Mouse (Mus musculus) liver, adult 2 months (tissue): ENCODE data around the gene Xrcc3. TPM values are rescaled to one million over a fixed set of nuclear protein-coding genes. Genes with fewer than 3 reads are reported as not detected.

Experiments
- DNase-seq: peaks from one replicate; pipeline ENCODE4 v3.0.0-alpha.2; 2011; ENCODE audit warnings: low read depth, low spot score; ENCODE audit errors: extremely low read depth
- H3K27ac ChIP-seq: fragments of 200-500 bp; replicated peaks from 2 replicates; pipeline ENCODE4 v1.5.1; 2012; ENCODE audit warnings: low read depth, mild to moderate bottlenecking, control low read depth, inconsistent platforms, low read length; ENCODE audit not compliant: insufficient read depth
- H3K27me3 ChIP-seq: fragments of 200-500 bp; 2 replicates; pipeline ENCODE4 v1.6.1; 2012; ENCODE audit warnings: mild to moderate bottlenecking, moderate library complexity, low read length, inconsistent platforms; ENCODE audit not compliant: control insufficient read depth, insufficient read depth
- H3K36me3 ChIP-seq: fragments of 200-500 bp; 2 replicates; pipeline ENCODE4 v1.6.1; 2012; ENCODE audit warnings: low read length, inconsistent platforms; ENCODE audit not compliant: control insufficient read depth, insufficient read depth
- H3K4me1 ChIP-seq: fragments of 200-500 bp; 2 replicates; pipeline ENCODE4 v1.6.1; 2011; ENCODE audit warnings: low read length; ENCODE audit not compliant: control insufficient read depth, insufficient read depth
- H3K4me3 ChIP-seq: fragments of 200-500 bp; 2 replicates; pipeline ENCODE4 v1.5.1; 2011; ENCODE audit warnings: low read depth, mild to moderate bottlenecking, control low read depth, low read length, moderate library complexity; ENCODE audit not compliant: insufficient read depth
- H3K79me2 ChIP-seq: fragments of 200-500 bp; 2 replicates; pipeline ENCODE4 v1.6.1; 2012; ENCODE audit warnings: inconsistent platforms, mild to moderate bottlenecking, low read length, moderate library complexity; ENCODE audit not compliant: control insufficient read depth, insufficient read depth
- H3K9ac ChIP-seq: fragments of 200-500 bp; 2 replicates; pipeline ENCODE4 v1.6.1; 2012; ENCODE audit warnings: low read depth, mild to moderate bottlenecking, control low read depth, inconsistent platforms, low read length
- CTCF ChIP-seq: fragments of 200-500 bp; IDR thresholded peaks from 2 replicates; pipeline ENCODE4 v1.5.1; 2011; ENCODE audit warnings: low read depth, low read length, control low read depth
- POLR2A ChIP-seq: fragments of 200-500 bp; IDR thresholded peaks from 2 replicates; pipeline ENCODE4 v1.6.1; 2011; ENCODE audit warnings: low read length, control low read depth; ENCODE audit not compliant: insufficient read depth; ENCODE audit errors: extremely low read depth
- whole genome bisulfite sequencing: fragments of 180-500 bp; shearing (Covaris S2); methylation state at CpG from one replicate; pipeline ENCODE4 v1.1.7; 2018; 5-methylcytosine and 5-hydroxymethylcytosine counted together
- polyA plus RNA-seq: library from polyadenylated mRNA; depleted of rRNA; stranded (reverse); fragments of >200 nt; gene quantifications from 2 replicates; pipeline ENCODE4 v1.2.3, GENCODE M21; 2012
- total RNA-seq: library from RNA; depleted of rRNA; stranded (reverse); fragments of >200 nt; gene quantifications from 2 replicates; pipeline ENCODE4 v1.2.3, GENCODE M21; 2014

Gene Xrcc3
- total and polyA plus RNA-seq, 2 experiments, result 1.1 to 4.4 TPM

DNA sequence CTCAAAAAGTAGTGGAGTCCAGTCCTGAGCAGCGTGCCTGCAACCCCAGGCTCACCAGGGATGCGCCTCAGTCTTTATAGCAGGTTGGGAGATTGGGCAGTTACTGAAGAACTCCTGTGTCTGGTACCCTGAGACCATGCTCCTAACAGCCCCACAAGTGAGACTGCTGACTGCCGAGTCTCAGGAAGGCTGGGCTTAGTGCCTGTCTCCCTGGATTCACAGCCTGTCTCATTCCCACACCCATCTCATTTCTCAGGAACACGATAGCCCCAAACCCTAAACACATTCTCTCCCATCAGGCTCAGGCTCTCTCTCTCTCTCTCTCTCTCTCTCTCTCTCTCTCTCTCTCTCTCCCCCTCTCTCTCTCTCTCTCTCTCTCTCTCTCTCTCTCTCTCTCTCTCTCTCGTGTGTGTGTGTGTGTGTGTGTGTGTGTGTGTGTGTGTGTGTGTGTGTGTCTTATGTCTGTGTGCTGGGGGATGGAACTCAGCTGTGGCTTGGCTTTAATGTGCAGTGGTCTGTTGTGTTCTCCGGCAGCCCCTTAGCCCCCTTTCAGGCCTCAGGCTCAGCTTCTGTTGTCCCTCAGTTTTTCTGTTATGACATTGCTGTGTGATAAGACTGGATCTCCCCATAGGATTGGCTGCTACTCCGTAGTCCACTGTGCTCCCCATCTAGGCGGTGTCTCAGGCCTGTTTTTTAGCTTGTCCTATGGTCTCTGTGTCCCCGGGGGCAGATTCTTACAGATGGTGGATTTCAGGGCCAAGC is 43.7 kb downstream of the Xrcc3 start:
- DNase-seq, result no peak
- Histone ChIP-seq H3K4me3 (no peak overlapping the region), H3K9ac (no peak overlapping the region), H3K4me1 (peaks cover 3% of the 10 kb centered on the region; the same call in 1 of the 2 replicates), H3K79me2 (peaks cover 25% of the 10 kb centered on the region; the same call in 1 of the 2 replicates), H3K27ac (no peak overlapping the region), H3K27me3 (no peaks in the 10 kb centered on the region), H3K36me3 (peaks cover 9% of the 10 kb centered on the region; the same call in 1 of the 2 replicates)
- TF ChIP-seq POLR2A, result no peak
- TF ChIP-seq CTCF, result no peak
- 82% methylated on average over 8 of the region's 9 CpGs for WGBS

DNA sequence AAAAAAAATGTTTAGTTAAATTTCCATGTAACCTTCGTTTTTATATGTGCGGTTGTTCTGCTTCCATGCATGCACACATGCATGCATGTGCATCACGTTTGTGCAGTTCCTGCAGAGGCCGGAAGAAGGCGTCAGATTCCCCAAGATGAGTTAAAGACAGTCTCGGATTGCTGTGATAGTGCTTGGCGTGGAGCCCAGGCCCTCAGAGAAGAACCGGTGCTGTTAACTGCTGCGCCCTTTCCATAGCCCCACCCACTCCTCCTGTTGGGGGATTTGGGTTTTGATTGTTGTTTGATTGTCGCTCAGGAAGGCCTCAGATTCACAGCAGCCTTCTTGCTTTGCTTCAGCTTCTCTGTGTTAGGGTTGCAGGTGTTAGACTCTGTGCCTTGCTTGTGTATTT is 44.4 kb downstream of the Xrcc3 start:
- TF ChIP-seq POLR2A (no peak), CTCF (peak; percentile 30; the same call in 1 of the 2 replicates)
- Histone ChIP-seq H3K27ac (no peak overlapping the region), H3K79me2 (peaks cover 28% of the 10 kb centered on the region), H3K27me3 (no peaks in the 10 kb centered on the region), H3K4me3 (no peak overlapping the region), H3K36me3 (peaks cover 9% of the 10 kb centered on the region; the same call in 1 of the 2 replicates), H3K9ac (no peak overlapping the region), H3K4me1 (peaks cover 3% of the 10 kb centered on the region; the same call in 1 of the 2 replicates)
- WGBS, result 67% methylated on average over 10 of the region's 10 CpGs
- no peak for DNase-seq

DNA sequence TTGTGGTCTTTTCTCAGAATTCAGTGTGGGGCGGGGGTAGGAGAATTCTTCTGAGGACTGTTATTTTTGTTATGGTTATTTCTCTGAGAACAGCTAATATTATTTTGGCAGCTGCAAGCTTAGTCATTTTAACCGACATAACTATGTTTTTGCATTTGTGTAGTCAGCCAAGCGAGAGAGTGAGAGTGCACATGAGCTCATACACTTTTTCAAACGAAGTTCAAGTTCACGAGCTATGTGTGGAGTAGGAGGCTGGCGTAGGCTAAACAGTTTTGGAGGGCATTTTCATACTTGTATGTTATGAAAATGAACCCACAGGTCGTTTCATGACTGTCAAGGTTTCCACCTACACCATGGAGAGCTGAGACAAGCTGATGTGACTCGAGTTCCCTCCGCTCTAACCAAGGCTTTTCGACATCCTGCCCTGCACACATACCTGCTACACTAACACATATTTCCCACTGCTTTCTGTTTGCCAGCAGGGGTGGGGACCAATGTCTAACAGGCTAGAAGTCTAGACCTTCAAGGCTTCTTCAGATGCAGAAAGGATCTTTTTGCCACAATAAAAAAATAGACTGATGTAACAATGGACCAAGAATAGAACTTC is 45.2 kb downstream of the Xrcc3 start:
- TF ChIP-seq CTCF, result no peak
- TF ChIP-seq POLR2A, result no peak
- Histone ChIP-seq H3K27ac (no peak overlapping the region), H3K4me3 (no peak overlapping the region), H3K79me2 (peaks cover 34% of the 10 kb centered on the region), H3K36me3 (peaks cover 9% of the 10 kb centered on the region; the same call in 1 of the 2 replicates), H3K9ac (no peak overlapping the region), H3K4me1 (peaks cover 3% of the 10 kb centered on the region; the same call in 1 of the 2 replicates), H3K27me3 (no peaks in the 10 kb centered on the region)
- WGBS, result 93% methylated on average over 10 of the region's 10 CpGs
- no peak for DNase-seq

DNA sequence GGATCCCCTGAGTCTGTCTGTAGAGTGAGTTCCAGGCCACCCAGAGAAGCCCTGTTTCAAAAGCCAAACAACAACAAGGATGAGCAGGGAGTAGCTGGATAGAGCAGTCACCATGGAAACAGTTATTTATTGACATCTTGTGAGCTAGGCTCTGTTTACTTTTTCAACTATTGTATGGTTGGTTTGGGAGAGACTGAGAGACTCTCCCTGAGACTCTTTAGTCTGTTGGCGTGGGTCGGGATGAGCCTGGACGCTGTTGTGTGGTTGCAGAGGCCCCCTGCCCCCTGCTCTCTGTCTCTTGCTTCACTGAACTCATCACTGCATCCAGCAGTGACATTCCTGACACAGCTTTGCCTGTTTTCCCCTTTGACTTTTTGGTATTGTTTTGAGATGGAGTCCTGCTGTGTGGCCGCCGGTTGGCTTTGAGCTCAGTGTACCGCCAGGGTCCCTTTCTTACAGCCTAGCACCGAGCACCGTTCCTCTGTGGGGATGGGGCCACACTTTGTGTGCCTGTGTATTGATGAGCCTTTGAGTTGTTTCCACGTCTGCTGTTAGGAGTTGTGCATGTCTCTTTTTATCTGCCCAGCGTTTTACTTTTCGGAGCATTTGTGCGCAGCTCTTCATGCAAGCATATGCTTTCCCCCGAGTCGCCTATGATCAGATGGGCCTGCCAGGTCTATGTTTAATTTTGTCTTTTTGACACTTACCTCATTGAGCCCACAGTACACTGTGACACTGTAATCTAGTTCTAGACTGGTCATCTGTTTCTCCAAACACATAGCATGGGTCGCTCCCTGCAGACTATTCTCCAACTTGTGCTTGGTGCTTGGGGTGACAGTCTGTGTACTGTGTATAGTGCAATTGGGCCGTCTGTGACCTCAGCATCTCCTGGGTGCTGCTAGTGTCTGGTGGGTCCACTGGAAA is 47.1 kb downstream of the Xrcc3 start:
- no peak overlapping the region for H3K9ac ChIP-seq
- peaks cover 53% of the 10 kb centered on the region for H3K79me2 ChIP-seq
- TF ChIP-seq POLR2A (no peak), CTCF (no peak)
- H3K4me1 ChIP-seq, result peaks cover 3% of the 10 kb centered on the region; the same call in 1 of the 2 replicates
- no peaks in the 10 kb centered on the region for H3K27me3 ChIP-seq
- no peak overlapping the region for H3K4me3 ChIP-seq
- 70% methylated on average over 16 of the region's 16 CpGs for WGBS
- H3K27ac ChIP-seq, result no peak overlapping the region
- peak; percentile 34 for DNase-seq
- no peaks in the 10 kb centered on the region for H3K36me3 ChIP-seq

DNA sequence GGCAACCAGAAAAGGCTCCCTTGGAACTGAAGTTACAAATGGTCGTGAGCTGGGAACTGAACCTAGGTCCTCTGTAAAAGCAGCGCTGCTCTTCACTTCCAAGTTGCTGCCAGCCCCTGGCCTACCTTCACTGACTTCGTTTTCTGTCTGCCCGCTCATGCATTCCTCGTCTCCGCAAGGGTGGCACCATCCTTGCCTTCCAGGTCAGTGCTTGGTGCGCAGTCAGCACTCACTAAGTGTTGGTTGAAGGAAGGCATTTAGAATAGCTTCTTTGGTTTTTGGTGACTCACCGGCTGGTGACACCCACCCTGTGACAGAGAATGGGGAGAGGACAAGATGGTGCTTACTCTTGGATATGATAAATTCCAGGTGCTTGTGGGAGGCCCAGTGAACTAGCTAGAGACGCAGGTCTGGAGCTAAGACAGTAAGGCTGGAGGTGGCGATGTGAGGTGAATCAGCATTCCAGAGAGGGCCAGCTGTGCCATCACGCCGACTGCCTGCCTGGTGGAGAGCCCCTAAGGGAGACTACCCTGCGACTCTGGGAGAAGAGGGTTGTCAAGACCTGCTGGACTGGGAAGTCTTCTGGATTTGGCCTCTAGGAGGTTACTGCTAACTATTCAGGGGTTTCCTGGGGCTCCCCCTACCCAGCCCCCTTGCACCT is 50.9 kb downstream of the Xrcc3 start:
- DNase-seq, result no peak
- Histone ChIP-seq H3K4me3 (no peak overlapping the region), H3K4me1 (peaks cover 6% of the 10 kb centered on the region; the same call in 1 of the 2 replicates), H3K27ac (no peak overlapping the region), H3K27me3 (no peaks in the 10 kb centered on the region), H3K36me3 (no peaks in the 10 kb centered on the region), H3K79me2 (peaks cover 71% of the 10 kb centered on the region), H3K9ac (no peak overlapping the region)
- WGBS, result 95% methylated on average over 13 of the region's 13 CpGs
- TF ChIP-seq CTCF (no peak), POLR2A (no peak)
